Mouse (Mus musculus): ENCODE data around the gene Ms4a4a.

DNA sequence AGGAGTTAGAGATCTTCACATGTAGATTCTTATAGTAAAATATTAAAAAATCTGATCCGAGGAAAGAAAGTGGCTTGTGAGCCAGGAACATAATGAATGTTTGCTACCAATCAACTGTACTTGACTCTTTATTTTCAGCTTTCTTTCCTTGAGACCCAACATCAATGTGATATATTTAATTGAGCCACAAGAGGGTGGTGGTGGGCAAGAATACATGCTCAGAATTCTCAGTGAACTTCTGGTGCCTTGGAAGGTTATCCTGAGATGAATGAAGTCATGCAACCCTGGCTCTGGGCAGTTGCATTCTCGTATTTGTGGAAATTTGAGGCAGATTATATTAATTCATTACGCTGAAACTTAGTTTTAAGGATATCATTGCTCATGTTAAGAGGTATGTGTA is 23.4 kb upstream of the Ms4a4a start:
- peak in 1 of 2 experiments; percentile 71; a peak in 2 of 4 replicates for TF ChIP-seq CTCF (conservative IDR thresholded peaks at IDR 0.05 in 1 of 2, IDR thresholded peaks at IDR 0.05 in 1 of 2; ENCODE audit: low read depth in 2 of 2, low read length in 2 of 2)
- no peak for TF ChIP-seq EP300 (IDR thresholded peaks at IDR 0.05; ENCODE audit: low read length)
- no peak for TF ChIP-seq E2F4 (IDR thresholded peaks at IDR 0.05; ENCODE audit: insufficient replicate concordance, low read depth, low read length)
- no peak for TF ChIP-seq ZKSCAN1 (IDR thresholded peaks at IDR 0.05; ENCODE audit: borderline replicate concordance, low read depth, low read length)
- no peak for TF ChIP-seq UBTF (IDR thresholded peaks at IDR 0.05; ENCODE audit: low read depth, low read length)
